Mouse (Mus musculus) liver, postnatal 0 days (tissue): ENCODE results near the gene Itpr2.

ENCODE experiments used
- CTCF ChIP-seq: sonication (generic); IDR thresholded peaks from 2 replicates; pipeline ENCODE4 v1.5.1; 2016; ENCODE audit warnings: antibody characterized with exemption, low read depth
- EP300 ChIP-seq: IDR thresholded peaks from 2 replicates; pipeline ENCODE4 v1.6.1; 2016; ENCODE audit warnings: antibody characterized with exemption, low read depth, mild to moderate bottlenecking

GRCm38 (mm10) chr6:146344732-146345131 lies 157.3 kb downstream of the Itpr2 start:
- TF ChIP-seq EP300 (no peak), CTCF (peak; percentile 70)
